Mouse (Mus musculus) midbrain, postnatal 0 days (tissue): ENCODE measurements around the gene Creg2. TPM values are rescaled to one million over a fixed set of nuclear protein-coding genes. Genes with fewer than 3 reads are reported as not detected.
A peak's percentile ranks its signal among the peaks of the same experiment; 100 is the strongest.

ENCODE experiments used
- ATAC-seq: fragments of 200-750 bp; cut with Nextera tagmentation; 2 replicates; pipeline ENCODE4 v1.8.0; 2017; ENCODE audit warnings: moderate number of reproducible peaks, mild to moderate bottlenecking, moderate TSS enrichment, moderate library complexity; ENCODE audit not compliant: low FRiP score
- DNase-seq: peaks from one replicate; pipeline ENCODE4 v3.0.0-alpha.2; 2015; ENCODE audit warnings: low spot score
- H3K27ac ChIP-seq: fragments of 300-500 bp; sonication (generic); 2 replicates; pipeline ENCODE4 v1.5.1; 2014; ENCODE audit warnings: low read depth, mild to moderate bottlenecking, low read length, mixed read lengths
- H3K27me3 ChIP-seq: fragments of 300-500 bp; sonication (generic); 2 replicates; pipeline ENCODE4 v1.6.1; 2014; ENCODE audit warnings: low read length, control low read depth, mixed read lengths; ENCODE audit not compliant: insufficient read depth
- H3K36me3 ChIP-seq: fragments of 300-500 bp; sonication (generic); 2 replicates; pipeline ENCODE4 v1.6.1; 2014; ENCODE audit warnings: low read length, control low read depth, mixed read lengths; ENCODE audit not compliant: insufficient read depth
- H3K4me1 ChIP-seq: fragments of 300-500 bp; sonication (generic); 2 replicates; pipeline ENCODE4 v1.6.1; 2014; ENCODE audit warnings: mild to moderate bottlenecking, control low read depth, antibody characterized with exemption, low read length, mixed read lengths; ENCODE audit not compliant: insufficient read depth
- H3K4me2 ChIP-seq: fragments of 300-500 bp; sonication (generic); 2 replicates; pipeline ENCODE4 v1.6.1; 2014; ENCODE audit warnings: low read depth, mild to moderate bottlenecking, low read length, mixed read lengths; ENCODE audit not compliant: poor library complexity, severe bottlenecking
- H3K4me3 ChIP-seq: fragments of 300-500 bp; sonication (generic); 2 replicates; pipeline ENCODE4 v1.5.1; 2014; ENCODE audit warnings: low read depth, mild to moderate bottlenecking, low read length, moderate library complexity
- H3K9ac ChIP-seq: fragments of 300-500 bp; sonication (generic); replicated peaks from 2 replicates; pipeline ENCODE4 v1.6.1; 2014; ENCODE audit warnings: mild to moderate bottlenecking, low read length, moderate library complexity, mixed read lengths; ENCODE audit not compliant: poor library complexity, severe bottlenecking
- H3K9me3 ChIP-seq: fragments of 300-500 bp; sonication (generic); 2 replicates; pipeline ENCODE4 v1.6.1; 2016; ENCODE audit warnings: low read length, control low read depth
- CTCF ChIP-seq: IDR thresholded peaks from 2 replicates; pipeline ENCODE4 v1.5.1; 2016; ENCODE audit warnings: antibody characterized with exemption, mild to moderate bottlenecking
- WGBS: fragments of 180-500 bp; shearing (Covaris S2); extraction: QIAGEN DNeasy Blood & Tissue Kit; methylation state at CpG from one replicate; pipeline ENCODE4 v1.1.7; 2014; 5-methylcytosine and 5-hydroxymethylcytosine counted together
- polyA plus RNA-seq: library from polyadenylated mRNA; unstranded; fragments of >200 nt; fragmentation: Nextera tagmentation; extraction: Ambion mirVana; gene quantifications from 2 replicates; pipeline ENCODE4 v1.2.1, GENCODE M21; 2015
- total RNA-seq: library from RNA; depleted of rRNA; stranded (reverse); fragments of >200 nt; gene quantifications from 2 replicates; pipeline ENCODE4 v1.2.3, GENCODE M21; 2014

Creg2 gene
- total and polyA plus RNA-seq, 2 experiments from 2014 or later: 14.6 to 25.9 TPM

DNA sequence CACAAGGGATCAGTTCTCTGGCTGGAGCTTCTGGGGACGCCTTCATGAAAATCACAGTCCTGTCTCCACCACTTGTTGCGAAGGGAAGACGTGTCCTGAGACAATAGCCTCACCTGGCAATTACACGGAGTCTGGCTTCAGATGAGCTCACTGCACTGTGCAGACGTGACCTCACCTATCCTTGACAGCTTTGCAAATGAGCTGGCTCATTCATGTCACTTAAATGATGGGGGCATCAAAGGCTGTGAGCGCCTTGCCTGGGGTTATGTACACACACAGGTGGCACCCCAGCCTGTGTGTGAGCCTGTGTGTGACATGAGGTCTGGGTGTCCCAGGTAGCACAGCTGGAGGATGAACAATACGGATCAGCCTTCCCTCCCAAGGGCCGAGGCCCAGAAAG lies 27.6 kb upstream of the Creg2 start:
- 72% methylated on average over 8 of the region's 8 CpGs for WGBS
- no peaks in the 10 kb centered on the region for H3K4me1 ChIP-seq
- no peak overlapping the region for H3K27ac ChIP-seq
- H3K27me3 ChIP-seq: no peaks in the 10 kb centered on the region
- no peaks in the 10 kb centered on the region for H3K36me3 ChIP-seq
- H3K4me3 ChIP-seq: no peak overlapping the region
- H3K9ac ChIP-seq: no peak overlapping the region
- H3K4me2 ChIP-seq: no peak overlapping the region
- DNase-seq: no peak
- no peak for ATAC-seq
- H3K9me3 ChIP-seq: no peaks in the 10 kb centered on the region
- TF ChIP-seq CTCF: no peak

DNA sequence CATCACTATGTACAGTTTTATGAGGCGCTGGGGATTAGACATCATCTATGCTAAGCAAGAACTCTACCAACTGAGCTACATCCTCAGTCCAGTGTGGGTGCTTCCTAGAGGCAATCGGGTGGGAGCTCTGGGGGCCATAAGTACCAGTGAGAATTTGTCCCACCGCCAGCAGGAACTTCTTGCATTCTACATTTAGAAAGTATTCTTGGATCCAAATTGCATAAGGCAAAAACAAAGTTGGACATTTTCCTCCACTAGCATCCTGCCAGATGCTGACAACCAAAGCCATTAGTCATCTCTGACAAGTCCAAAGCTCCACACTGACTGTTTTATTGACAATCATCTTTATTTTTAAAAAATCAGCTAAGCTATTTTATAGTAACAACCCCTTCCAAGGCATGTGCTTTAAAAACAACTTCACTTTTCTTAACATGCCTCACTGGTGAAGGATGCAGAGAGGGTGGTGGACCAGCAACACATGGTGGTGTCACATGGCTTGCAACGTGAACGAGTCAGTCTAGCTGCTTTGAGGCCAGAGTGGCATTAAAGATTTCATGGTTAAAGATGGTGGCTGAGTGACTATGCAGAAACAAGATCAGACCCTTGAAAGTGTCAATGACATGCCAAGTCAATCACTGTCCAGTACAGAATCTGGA lies 25.1 kb upstream of the Creg2 start:
- Histone ChIP-seq H3K4me3 (no peak overlapping the region), H3K27ac (no peak overlapping the region), H3K9me3 (no peaks in the 10 kb centered on the region), H3K27me3 (no peaks in the 10 kb centered on the region), H3K36me3 (no peaks in the 10 kb centered on the region), H3K9ac (no peak overlapping the region), H3K4me1 (no peaks in the 10 kb centered on the region), H3K4me2 (no peak overlapping the region)
- WGBS: 93% methylated on average over 5 of the region's 5 CpGs
- ATAC-seq: no peak
- DNase-seq: no peak
- no peak for TF ChIP-seq CTCF

DNA sequence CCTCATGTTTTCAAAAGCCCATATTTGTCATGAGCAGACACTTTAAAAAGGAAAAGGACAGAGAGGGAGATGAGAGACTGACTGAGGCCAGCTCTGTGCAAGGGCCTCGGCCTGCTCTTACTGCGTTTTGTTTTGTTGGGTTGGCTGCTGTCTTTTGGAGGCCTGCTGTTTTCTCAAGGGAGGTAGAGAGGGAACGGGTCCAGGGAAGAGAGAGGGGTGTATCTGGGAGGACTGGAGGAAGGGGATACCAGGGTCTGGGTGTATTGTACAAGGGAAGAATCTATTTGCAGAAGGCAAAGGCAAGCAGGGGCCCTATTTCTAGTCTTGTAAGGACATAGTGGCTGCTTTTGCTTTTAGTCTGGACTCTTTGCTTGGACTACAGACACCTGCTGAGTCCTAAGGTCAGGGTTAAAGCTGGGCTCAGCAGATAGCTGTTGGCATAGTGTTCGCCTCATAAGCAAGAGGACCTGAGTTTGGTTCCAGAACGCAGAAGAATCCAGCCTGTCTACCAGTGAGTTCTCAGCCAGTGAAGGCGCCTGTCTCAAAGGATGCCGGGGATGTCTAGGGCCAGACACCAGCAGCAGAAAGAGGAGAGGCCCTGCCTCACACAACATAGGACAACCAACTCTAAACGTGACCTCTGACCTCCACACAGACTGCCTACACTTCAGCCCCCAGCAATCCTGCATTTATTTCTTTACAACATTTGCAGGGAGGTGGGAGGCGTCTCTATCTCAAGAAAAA lies 21.3 kb upstream of the Creg2 start:
- Histone ChIP-seq H3K36me3 (no peaks in the 10 kb centered on the region), H3K4me3 (no peak overlapping the region), H3K9me3 (no peaks in the 10 kb centered on the region), H3K9ac (no peak overlapping the region), H3K4me1 (no peaks in the 10 kb centered on the region), H3K27ac (no peak overlapping the region), H3K4me2 (no peak overlapping the region), H3K27me3 (no peaks in the 10 kb centered on the region)
- DNase-seq (no peak), ATAC-seq (no peak)
- 78% methylated on average over 9 of the region's 9 CpGs for WGBS
- TF ChIP-seq CTCF: no peak

DNA sequence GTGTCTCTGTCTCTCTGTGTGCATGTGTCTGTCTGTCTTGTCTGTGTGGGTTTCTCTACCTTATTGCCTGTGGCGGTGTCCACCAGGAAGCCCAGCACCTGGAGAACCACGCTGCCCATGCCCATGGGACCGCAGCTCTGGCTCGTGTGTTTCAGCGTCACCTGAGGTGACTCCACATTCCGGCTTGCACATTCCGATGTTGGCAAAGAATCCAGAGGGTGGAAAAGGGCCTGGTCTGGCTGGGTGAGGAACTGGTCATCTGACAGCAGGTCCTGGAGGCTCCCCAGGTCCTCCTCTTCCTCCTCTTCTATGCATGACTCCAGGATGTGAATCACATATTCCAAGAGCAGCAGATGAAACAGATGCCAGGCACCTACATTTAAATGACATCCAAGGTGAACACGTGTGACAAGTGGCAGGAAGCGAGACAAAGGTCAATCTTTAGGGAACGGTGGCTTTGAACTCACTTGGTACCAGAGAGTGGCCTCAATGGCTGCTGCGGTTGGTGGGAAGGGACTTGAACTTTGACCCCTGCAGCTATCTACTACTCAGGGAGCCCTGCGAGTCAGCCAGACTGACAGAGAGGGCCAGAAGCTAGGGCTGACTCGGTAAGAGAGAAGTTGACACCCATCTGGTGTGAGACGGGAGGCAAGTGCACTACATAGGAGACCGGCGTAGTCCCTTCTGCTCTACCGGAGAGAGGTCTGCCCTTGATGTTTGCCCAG lies 19.1 kb upstream of the Creg2 start:
- no peak overlapping the region for H3K9ac ChIP-seq
- DNase-seq: no peak
- no peak overlapping the region for H3K4me3 ChIP-seq
- H3K9me3 ChIP-seq: no peaks in the 10 kb centered on the region
- no peaks in the 10 kb centered on the region for H3K4me1 ChIP-seq
- H3K36me3 ChIP-seq: no peaks in the 10 kb centered on the region
- no peak for ATAC-seq
- no peaks in the 10 kb centered on the region for H3K27me3 ChIP-seq
- H3K27ac ChIP-seq: no peak overlapping the region
- H3K4me2 ChIP-seq: no peak overlapping the region
- no peak for TF ChIP-seq CTCF
- WGBS: 92% methylated on average over 17 of the region's 17 CpGs

DNA sequence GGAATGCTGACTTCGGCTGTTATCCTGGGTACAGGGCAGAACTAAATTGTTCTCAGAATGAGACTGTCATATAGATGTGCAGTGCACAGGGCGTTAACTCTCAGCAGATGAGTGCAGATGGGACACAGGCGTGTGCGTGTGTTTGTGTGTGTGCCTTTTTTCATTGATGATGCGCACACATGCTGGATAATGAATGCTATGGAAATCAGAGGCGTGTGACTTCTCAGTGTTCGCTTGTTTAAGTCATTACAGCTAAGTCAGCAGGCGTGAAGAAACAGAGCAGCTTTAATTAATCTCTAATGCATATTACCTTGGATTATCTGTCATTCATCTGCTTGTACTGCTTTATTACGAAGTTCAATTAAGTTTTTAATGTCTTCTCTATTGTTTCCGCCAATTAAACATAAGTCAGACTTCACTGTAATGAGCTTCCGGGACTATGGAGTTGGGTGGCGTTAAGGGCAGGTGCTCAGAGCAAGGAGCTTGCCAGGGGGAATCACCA lies 15.5 kb upstream of the Creg2 start:
- ATAC-seq: no peak
- no peak for TF ChIP-seq CTCF
- Histone ChIP-seq H3K27ac (no peak overlapping the region), H3K27me3 (no peaks in the 10 kb centered on the region), H3K9ac (no peak overlapping the region), H3K36me3 (no peaks in the 10 kb centered on the region), H3K4me1 (no peaks in the 10 kb centered on the region), H3K4me3 (no peak overlapping the region), H3K4me2 (no peak overlapping the region), H3K9me3 (no peaks in the 10 kb centered on the region)
- peak; percentile 20 for DNase-seq
- WGBS: 69% methylated on average over 12 of the region's 12 CpGs
